Mouse (Mus musculus) heart, embryonic 16.5 days (tissue): Measurements from ENCODE around the gene Gm826. TPM values are rescaled to one million over a fixed set of nuclear protein-coding genes. Genes with fewer than 3 reads are reported as not detected.
A peak's percentile ranks its signal among the peaks of the same experiment; 100 is the strongest.

Experiments used
- ATAC-seq: fragments of 200-750 bp; cut with Nextera tagmentation; replicated peaks from 2 replicates; pipeline ENCODE4 v1.8.0; 2017; ENCODE audit warnings: moderate number of reproducible peaks; ENCODE audit not compliant: insufficient read depth, low FRiP score; ENCODE audit errors: extremely low read depth
- H3K27ac ChIP-seq: fragments of 300-500 bp; sonication (generic); 2 replicates; pipeline ENCODE4 v1.5.1; 2014; ENCODE audit warnings: mild to moderate bottlenecking, low read length, control low read depth, moderate library complexity
- H3K27me3 ChIP-seq: fragments of 300-500 bp; sonication (generic); 2 replicates; pipeline ENCODE4 v1.6.1; 2014; ENCODE audit warnings: low read length, mixed read lengths; ENCODE audit not compliant: control insufficient read depth, insufficient read depth
- H3K36me3 ChIP-seq: fragments of 300-500 bp; sonication (generic); 2 replicates; pipeline ENCODE4 v1.6.1; 2014; ENCODE audit not compliant: control insufficient read depth, insufficient read depth
- H3K4me1 ChIP-seq: fragments of 300-500 bp; sonication (generic); 2 replicates; pipeline ENCODE4 v1.6.1; 2014; ENCODE audit warnings: low read length, mixed read lengths; ENCODE audit not compliant: control insufficient read depth, insufficient read depth
- H3K4me2 ChIP-seq: fragments of 300-500 bp; sonication (generic); 2 replicates; pipeline ENCODE4 v1.6.1; 2014; ENCODE audit warnings: low read depth, mild to moderate bottlenecking, control low read depth, low read length
- H3K4me3 ChIP-seq: fragments of 300-500 bp; sonication (generic); 2 replicates; pipeline ENCODE4 v1.5.1; 2014; ENCODE audit warnings: mild to moderate bottlenecking, control low read depth, low read length
- H3K9ac ChIP-seq: fragments of 300-500 bp; sonication (generic); 2 replicates; pipeline ENCODE4 v1.6.1; 2014; ENCODE audit warnings: low read length, control low read depth
- H3K9me3 ChIP-seq: fragments of 300-500 bp; sonication (generic); replicated peaks from 2 replicates; pipeline ENCODE4 v1.6.1; 2016; ENCODE audit warnings: low read length; ENCODE audit not compliant: control insufficient read depth
- WGBS: fragments of 180-500 bp; shearing (Covaris S2); extraction: QIAGEN DNeasy Blood & Tissue Kit; methylation state at CpG from one replicate; pipeline ENCODE4 v1.1.7; 2014; 5-methylcytosine and 5-hydroxymethylcytosine counted together
- polyA plus RNA-seq: library from polyadenylated mRNA; unstranded; fragments of >200 nt; fragmentation: Nextera tagmentation; extraction: Ambion mirVana; gene quantifications from 2 replicates; pipeline ENCODE4 v1.2.1, GENCODE M21; 2015

Gene Gm826
- polyA plus RNA-seq, 1 experiment from 2014 or later: 12.7 TPM

DNA sequence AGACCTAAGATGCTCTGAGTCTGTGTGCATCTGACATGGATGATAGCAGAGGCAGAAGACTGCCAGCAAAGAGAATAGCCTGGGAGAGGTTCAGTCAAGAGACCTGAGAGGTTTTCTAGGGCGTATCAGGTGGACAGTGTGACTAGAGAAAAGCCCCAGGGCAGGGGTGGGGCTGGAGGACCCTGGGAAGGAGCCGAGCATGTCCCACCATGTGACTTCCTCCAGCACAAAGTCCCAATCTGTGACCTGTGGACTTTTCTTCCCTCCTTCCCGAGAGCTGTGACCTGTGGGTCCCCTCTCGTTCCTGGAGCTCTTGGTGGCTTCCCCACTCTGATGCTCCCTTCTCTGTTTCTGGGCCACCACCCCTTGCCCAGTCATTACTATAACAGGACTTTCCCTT is 6.2 kb upstream of the Gm826 start:
- Histone ChIP-seq H3K4me1 (no peaks in the 10 kb centered on the region), H3K27me3 (no peaks in the 10 kb centered on the region), H3K4me2 (no peak overlapping the region), H3K9me3 (no peaks in the 10 kb centered on the region), H3K9ac (no peak overlapping the region), H3K4me3 (no peak overlapping the region), H3K36me3 (no peaks in the 10 kb centered on the region), H3K27ac (no peak overlapping the region)
- ATAC-seq: no peak
- 67% methylated on average over 4 of the region's 4 CpGs for WGBS

GRCm38 (mm10) chr2:160339595-160339994 is 5.6 kb upstream of the Gm826 start:
- Histone ChIP-seq H3K9me3 (no peaks in the 10 kb centered on the region), H3K9ac (no peak overlapping the region), H3K36me3 (no peaks in the 10 kb centered on the region), H3K4me3 (no peak overlapping the region), H3K4me1 (peaks cover 3% of the 10 kb centered on the region), H3K27me3 (no peaks in the 10 kb centered on the region), H3K4me2 (no peak overlapping the region), H3K27ac (no peak overlapping the region)
- 85% methylated on average over 5 of the region's 5 CpGs for WGBS
- no peak for ATAC-seq

- H3K36me3 ChIP-seq: no peaks in the 10 kb centered on the region
These were observed 2.1 kb upstream of the Gm826 start for GRCm38 (mm10) chr2:160336053-160336452.

DNA sequence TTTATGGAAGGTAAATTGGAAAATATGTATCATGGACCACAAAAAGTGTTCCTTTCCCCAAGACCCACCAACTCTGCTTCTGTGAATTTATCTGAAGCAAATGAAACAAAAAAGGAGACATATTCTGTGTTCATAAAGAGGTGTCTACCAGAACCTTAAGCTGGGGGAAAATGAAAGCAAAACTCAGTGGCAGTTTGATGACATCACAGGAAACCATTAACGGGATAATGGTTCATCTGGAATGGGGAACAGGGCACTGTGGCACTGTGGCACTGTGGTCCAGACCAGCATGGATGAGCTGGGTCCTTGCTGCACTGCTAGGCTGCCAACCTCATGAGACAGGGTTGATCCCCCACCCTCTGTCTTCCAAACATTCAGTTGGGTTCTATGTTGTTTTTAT is 1.1 kb upstream of the Gm826 start:
- H3K27me3 ChIP-seq: no peaks in the 10 kb centered on the region
- no peak overlapping the region for H3K27ac ChIP-seq
- whole genome bisulfite sequencing: 65% methylated on average over 1 of the region's 1 CpGs
- H3K9me3 ChIP-seq: no peaks in the 10 kb centered on the region
- no peaks in the 10 kb centered on the region for H3K36me3 ChIP-seq
- H3K4me1 ChIP-seq: peaks cover 12% of the 10 kb centered on the region
- H3K9ac ChIP-seq: no peak overlapping the region
- H3K4me3 ChIP-seq: no peak overlapping the region
- H3K4me2 ChIP-seq: no peak overlapping the region
- no peak for ATAC-seq

More at GRCm38 (mm10) chr2:160336053-160336452, 2.1 kb upstream of the Gm826 start:
- 46% methylated on average over 2 of the region's 2 CpGs for WGBS
- Histone ChIP-seq H3K27ac (no peak overlapping the region), H3K4me1 (peaks cover 12% of the 10 kb centered on the region), H3K9me3 (no peaks in the 10 kb centered on the region), H3K9ac (no peak overlapping the region), H3K4me2 (no peak overlapping the region), H3K27me3 (no peaks in the 10 kb centered on the region), H3K4me3 (no peak overlapping the region)
- no peak for ATAC-seq

DNA sequence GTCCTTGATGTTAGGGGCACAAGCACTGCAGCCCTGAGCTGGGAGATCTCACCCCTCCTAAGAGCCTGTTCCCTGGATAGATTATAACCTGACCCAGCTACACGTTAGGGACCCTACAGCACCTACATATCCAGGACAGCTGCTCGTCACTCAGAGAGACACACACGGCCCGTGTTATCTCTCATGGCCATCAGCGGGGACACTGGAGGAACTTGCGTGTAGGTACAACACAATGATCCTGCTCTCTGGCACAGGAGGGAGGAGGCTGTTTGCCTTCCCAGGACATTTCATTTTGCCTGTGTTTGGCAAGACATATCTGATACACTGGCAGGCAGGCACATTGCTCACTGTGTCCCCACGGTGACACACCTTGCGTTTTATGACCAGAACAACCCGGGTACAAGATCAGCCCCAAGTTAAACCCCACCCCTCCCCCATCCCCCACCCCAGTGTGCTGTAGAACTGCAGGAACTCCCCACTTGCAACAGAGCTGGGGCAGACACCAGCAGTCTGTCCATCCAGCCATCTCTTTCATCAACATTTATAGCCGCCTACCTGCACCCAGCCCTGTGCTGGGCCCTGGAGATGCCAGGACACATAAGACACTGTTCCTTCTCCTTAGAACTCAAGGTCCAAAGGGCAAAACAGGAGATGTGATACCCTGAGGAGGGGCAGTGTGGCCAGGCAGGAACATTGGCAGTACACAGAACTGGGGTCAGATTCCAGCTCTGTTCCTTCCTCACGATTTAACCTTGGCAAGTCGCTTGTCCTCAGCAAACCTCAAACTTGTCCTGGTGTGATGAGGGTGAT is 1.2 kb downstream of the Gm826 start:
- H3K4me1 ChIP-seq: peaks cover 22% of the 10 kb centered on the region
- H3K4me2 ChIP-seq: no peak overlapping the region
- H3K36me3 ChIP-seq: no peaks in the 10 kb centered on the region
- H3K9ac ChIP-seq: no peak overlapping the region
- no peaks in the 10 kb centered on the region for H3K27me3 ChIP-seq
- no peaks in the 10 kb centered on the region for H3K9me3 ChIP-seq
- H3K4me3 ChIP-seq: no peak overlapping the region
- ATAC-seq: no peak
- 82% methylated on average over 12 of the region's 12 CpGs for WGBS
- H3K27ac ChIP-seq: no peak overlapping the region

DNA sequence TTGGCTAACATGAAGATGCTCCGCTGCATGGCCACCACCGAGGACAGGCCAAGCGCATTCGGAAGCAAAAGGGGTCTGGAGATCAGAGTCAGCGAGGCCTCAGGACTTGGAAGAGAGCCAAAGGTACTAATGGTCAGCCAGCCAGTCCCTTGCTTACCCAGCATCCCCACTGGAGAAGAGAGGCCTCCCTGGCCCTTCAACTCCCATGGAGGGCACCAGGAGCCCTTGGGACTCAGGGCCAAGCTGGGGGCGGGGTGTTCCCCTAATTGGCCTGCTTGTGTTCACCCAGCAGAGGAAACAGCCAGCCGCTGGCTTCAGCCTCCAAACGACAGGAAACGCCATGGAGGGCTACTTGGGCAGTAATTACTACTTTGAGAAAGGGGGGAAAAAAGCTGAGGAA is 5.1 kb downstream of the Gm826 start:
- ATAC-seq: no peak
- Histone ChIP-seq H3K4me2 (no peak overlapping the region), H3K4me3 (no peak overlapping the region), H3K27me3 (no peaks in the 10 kb centered on the region), H3K4me1 (peaks cover 25% of the 10 kb centered on the region), H3K36me3 (no peaks in the 10 kb centered on the region), H3K9me3 (no peaks in the 10 kb centered on the region), H3K9ac (no peak overlapping the region), H3K27ac (no peak overlapping the region)
- 33% methylated on average over 9 of the region's 9 CpGs for WGBS

DNA sequence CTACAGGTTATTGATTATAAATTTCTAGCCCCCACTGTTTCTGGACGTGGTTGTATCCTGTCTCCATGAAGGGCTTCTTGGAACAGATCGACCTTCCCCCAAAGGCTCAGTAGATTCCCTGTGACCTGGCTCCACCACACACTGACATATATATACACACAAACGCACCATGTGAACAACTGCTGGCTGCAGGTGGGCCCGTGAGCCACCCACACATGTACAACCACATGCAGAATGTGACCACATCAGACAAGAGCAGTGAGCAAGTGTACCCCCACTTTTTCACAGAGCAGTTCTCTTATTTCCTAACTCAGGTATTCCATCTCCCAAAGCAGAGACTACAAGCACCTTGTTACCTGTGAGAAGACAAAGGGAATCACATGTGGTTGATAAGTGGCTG is 6.2 kb downstream of the Gm826 start:
- Histone ChIP-seq H3K9ac (no peak overlapping the region), H3K4me2 (peak overlapping the region; percentile 36; the same call in 1 of the 2 replicates), H3K9me3 (no peaks in the 10 kb centered on the region), H3K27me3 (no peaks in the 10 kb centered on the region), H3K4me3 (no peak overlapping the region), H3K27ac (peak overlapping the region; percentile 62; the same call in 1 of the 2 replicates), H3K36me3 (no peaks in the 10 kb centered on the region), H3K4me1 (peaks cover 22% of the 10 kb centered on the region)
- WGBS: 63% methylated on average over 4 of the region's 4 CpGs
- no peak for ATAC-seq

- peaks cover 26% of the 10 kb centered on the region for H3K4me1 ChIP-seq
- no peaks in the 10 kb centered on the region for H3K36me3 ChIP-seq
- peak overlapping the region; percentile 62 for H3K27ac ChIP-seq
- peak overlapping the region; percentile 36 for H3K4me2 ChIP-seq
- peak overlapping the region; percentile 32; the same call in 1 of the 2 replicates for H3K9ac ChIP-seq
- no peaks in the 10 kb centered on the region for H3K27me3 ChIP-seq
- H3K9me3 ChIP-seq: no peaks in the 10 kb centered on the region
- ATAC-seq: peak; percentile 75
- 16% methylated on average over 4 of the region's 4 CpGs for WGBS
- peak overlapping the region; percentile 17 for H3K4me3 ChIP-seq
These were observed 6.8 kb downstream of the Gm826 start for GRCm38 (mm10) chr2:160327167-160327566.

DNA sequence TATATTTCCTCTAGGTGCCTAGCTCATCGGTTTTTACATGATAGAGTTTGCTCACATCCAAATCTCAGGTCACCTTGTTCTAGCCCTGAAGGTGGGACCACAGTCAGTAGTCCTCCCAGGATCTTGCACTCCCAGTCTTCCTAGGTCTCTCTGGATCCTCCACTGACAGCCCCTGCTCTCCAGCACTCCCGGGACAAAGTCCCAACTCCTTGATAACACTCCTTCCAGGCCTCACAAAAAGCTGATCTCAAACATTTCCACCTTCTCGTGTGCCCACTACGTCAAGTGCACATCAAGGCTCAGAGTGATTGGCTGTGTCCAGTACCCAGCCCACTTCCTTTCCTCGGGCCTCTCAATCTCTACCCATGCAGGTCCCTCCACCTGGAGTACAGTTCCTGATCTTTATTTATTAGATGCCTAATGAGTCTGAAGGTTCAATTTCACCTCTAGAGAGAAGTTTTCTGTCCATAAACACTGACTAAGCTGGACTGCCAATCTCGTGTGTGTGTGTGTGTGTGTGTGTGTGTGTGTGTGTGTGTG is 8.8 kb downstream of the Gm826 start:
- no peaks in the 10 kb centered on the region for H3K9me3 ChIP-seq
- no peaks in the 10 kb centered on the region for H3K36me3 ChIP-seq
- ATAC-seq: no peak
- H3K4me1 ChIP-seq: peaks cover 33% of the 10 kb centered on the region
- no peak overlapping the region for H3K9ac ChIP-seq
- 68% methylated on average over 6 of the region's 6 CpGs for WGBS
- H3K27me3 ChIP-seq: no peaks in the 10 kb centered on the region
- no peak overlapping the region for H3K4me2 ChIP-seq
- H3K27ac ChIP-seq: no peak overlapping the region
- no peak overlapping the region for H3K4me3 ChIP-seq
